Mouse (Mus musculus) embryonic fibroblast, embryonic 13.5 days (primary cell): Measurements from ENCODE around the gene Tecpr1.

ENCODE experiments used
- CTCF ChIP-seq: IDR thresholded peaks from 2 replicates; pipeline ENCODE4 v1.5.1; 2011; ENCODE audit warnings: mild to moderate bottlenecking, control low read depth, low read length, moderate library complexity, borderline replicate concordance; ENCODE audit not compliant: insufficient read depth
- POLR2A ChIP-seq: IDR thresholded peaks from 2 replicates; pipeline ENCODE4 v1.6.1; 2011; ENCODE audit warnings: low read depth, mild to moderate bottlenecking, control low read depth, low read length, moderate library complexity

GRCm38 (mm10) chr5:144234222-144234621, 10.8 kb upstream of the Tecpr1 start:
- no peak for TF ChIP-seq CTCF
- TF ChIP-seq POLR2A: no peak
